Mouse (Mus musculus): ENCODE data around the gene H1f0. TPM values are rescaled to one million over a fixed set of nuclear protein-coding genes. Genes with fewer than 3 reads are reported as not detected.
A peak's percentile ranks its signal among the peaks of the same experiment; 100 is the strongest.
"Not testable (repeated sequence)": the region's sequence is repeated elsewhere in the genome, so short reads cannot be mapped to it uniquely, and the experiment has no call there.

H1f0 gene
- polyA plus RNA-seq, 1 experiment, result 123 TPM

DNA sequence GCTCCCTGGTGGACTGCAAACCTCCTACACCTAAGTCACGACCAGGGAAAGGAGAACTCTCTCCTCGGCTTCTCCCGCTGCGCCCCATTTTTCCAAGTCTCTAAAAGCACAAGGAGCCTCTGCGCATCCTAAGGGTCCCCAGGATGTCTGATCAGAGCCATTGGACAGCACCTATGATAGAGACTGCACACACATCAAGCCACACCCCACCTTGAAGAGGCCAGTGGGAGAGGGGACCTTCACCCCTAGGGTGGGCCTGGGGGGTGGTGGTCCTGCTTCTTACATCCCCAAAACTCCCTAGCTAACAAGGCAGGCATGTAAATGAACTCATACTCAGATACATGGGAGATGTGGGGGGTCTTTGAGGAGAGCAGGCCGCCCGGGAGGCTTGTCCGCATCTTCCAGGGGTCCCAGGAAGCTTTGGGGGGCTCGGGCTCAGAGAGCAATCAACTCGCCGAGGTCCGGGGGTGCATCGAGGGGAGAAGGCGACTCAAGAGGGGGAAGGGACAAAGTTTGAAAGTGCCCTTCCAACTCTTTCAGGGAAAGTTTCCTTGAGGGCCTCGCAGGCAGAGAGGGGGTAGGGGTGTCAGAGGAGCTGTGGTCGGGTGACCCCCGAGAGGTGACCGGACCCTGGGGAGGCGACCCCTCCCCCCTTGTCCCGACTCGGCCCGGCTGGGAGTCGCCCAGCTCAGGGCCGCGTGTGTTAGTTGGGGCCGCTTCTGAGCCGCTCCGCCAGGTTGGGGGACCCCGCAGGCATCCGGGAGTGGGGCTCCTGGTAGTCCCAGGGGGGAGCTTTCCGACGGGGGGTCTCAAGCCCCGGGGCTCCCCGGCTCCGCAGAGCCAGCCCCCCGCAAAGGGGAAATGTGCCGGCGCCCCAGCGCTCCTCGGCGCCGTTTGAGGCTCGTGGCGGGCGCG, 702 bp upstream of the H1f0 start:
- H3K27ac ChIP-seq (ENCODE audit: insufficient read depth, low read depth, low read length), result peak overlapping the region; percentile 89
- peak; percentile 44 for DNase-seq
- no peaks in the 10 kb centered on the region for H3K36me3 ChIP-seq (ENCODE audit: control insufficient read depth, insufficient read depth, low read length)
- peak overlapping the region; percentile 69 for H3K4me3 ChIP-seq (ENCODE audit: insufficient read depth, low read depth, low read length)
- WGBS, result 6% methylated on average over 46 of the region's 46 CpGs
- no peak for TF ChIP-seq POLR2A (IDR thresholded peaks at IDR 0.05; ENCODE audit: low read depth, low read length)
- no peak for TF ChIP-seq CTCF (conservative IDR thresholded peaks at IDR 0.05; ENCODE audit: insufficient read depth, insufficient read length, low read depth, low read length)
- no peaks in the 10 kb centered on the region for H3K27me3 ChIP-seq (replicated peaks; ENCODE audit: control insufficient read depth, insufficient read depth, low read length)
- peaks cover 18% of the 10 kb centered on the region; the same call in 1 of the 2 replicates for H3K4me1 ChIP-seq (ENCODE audit: control insufficient read depth, insufficient read depth, low read length)

DNA sequence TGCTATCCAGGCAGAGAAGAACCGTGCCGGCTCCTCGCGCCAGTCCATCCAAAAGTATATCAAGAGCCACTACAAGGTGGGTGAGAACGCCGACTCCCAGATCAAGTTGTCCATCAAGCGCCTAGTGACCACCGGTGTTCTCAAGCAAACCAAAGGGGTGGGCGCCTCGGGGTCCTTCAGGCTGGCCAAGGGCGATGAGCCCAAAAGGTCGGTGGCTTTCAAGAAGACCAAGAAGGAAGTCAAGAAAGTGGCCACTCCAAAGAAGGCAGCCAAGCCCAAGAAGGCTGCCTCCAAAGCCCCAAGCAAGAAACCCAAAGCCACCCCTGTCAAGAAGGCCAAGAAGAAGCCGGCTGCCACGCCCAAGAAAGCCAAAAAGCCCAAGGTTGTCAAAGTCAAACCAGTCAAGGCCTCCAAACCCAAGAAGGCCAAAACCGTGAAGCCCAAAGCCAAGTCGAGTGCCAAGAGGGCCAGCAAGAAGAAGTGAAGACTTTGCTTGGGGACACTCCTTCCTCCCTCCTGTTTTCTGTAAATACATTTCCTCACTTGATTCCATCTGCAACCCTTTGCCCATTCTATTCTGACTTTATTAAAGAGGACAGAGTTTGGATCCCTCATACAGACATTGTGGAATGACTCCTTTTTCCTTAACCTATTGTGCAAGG, 704 bp downstream of the H1f0 start:
- 7% methylated on average over 16 of the region's 16 CpGs for WGBS
- Histone ChIP-seq H3K4me3 (ENCODE audit: insufficient read depth, low read depth, low read length) (peak overlapping the region; percentile 69), H3K27me3 (replicated peaks; ENCODE audit: control insufficient read depth, insufficient read depth, low read length) (no peaks in the 10 kb centered on the region), H3K27ac (ENCODE audit: insufficient read depth, low read depth, low read length) (peak overlapping the region; percentile 89), H3K36me3 (ENCODE audit: control insufficient read depth, insufficient read depth, low read length) (no peaks in the 10 kb centered on the region), H3K4me1 (ENCODE audit: control insufficient read depth, insufficient read depth, low read length) (peaks cover 12% of the 10 kb centered on the region; the same call in 1 of the 2 replicates)
- TF ChIP-seq POLR2A (IDR thresholded peaks at IDR 0.05; ENCODE audit: low read depth, low read length), result no peak
- no peak for TF ChIP-seq CTCF (conservative IDR thresholded peaks at IDR 0.05; ENCODE audit: insufficient read depth, insufficient read length, low read depth, low read length)
- peak; percentile 26 for DNase-seq

DNA sequence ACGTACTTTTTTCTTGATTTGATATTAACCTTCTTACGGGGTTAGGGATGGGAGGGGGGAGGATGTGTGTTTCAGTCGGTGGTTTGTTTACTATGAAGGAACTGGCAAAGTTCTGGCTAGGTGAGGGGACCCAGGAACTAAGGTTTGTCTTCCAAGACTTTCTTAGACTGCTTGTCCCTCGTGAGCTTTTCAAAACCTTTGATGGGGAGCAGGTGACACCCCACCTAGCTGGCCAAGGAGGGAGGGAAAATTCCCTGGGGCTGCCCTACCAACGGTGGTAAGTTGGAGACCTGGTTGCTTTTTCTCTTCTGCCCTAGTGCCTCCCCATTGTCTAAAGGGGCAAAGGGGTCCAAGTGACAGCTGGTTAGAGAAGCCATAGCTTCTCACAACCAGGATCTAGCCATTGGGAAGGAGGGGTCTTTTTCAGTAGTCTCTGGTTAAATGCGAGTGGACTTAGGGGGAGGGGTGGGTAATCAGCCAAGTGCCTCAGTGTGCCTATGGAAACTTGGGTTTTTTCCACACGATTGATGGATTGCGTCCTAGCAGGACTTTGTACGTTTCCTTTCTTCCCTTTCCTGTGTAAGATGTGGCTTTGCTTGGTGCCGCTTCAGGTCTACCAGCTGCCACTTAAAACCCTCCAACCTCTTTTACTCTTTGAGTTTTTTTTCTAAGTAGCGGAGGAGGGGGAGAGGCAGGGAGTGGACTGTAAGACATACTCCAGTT, 1.4 kb downstream of the H1f0 start:
- WGBS, result 1% methylated on average over 11 of the region's 11 CpGs
- peak; percentile 47 for DNase-seq
- H3K27me3 ChIP-seq (replicated peaks; ENCODE audit: control insufficient read depth, insufficient read depth, low read length), result no peaks in the 10 kb centered on the region
- H3K4me1 ChIP-seq (ENCODE audit: control insufficient read depth, insufficient read depth, low read length), result peaks cover 12% of the 10 kb centered on the region; the same call in 1 of the 2 replicates
- no peaks in the 10 kb centered on the region for H3K36me3 ChIP-seq (ENCODE audit: control insufficient read depth, insufficient read depth, low read length)
- peak overlapping the region; percentile 51 for H3K27ac ChIP-seq (ENCODE audit: insufficient read depth, low read depth, low read length)
- H3K4me3 ChIP-seq (ENCODE audit: insufficient read depth, low read depth, low read length), result peak overlapping the region; percentile 69
- no peak for TF ChIP-seq POLR2A (IDR thresholded peaks at IDR 0.05; ENCODE audit: low read depth, low read length)
- TF ChIP-seq CTCF (conservative IDR thresholded peaks at IDR 0.05; ENCODE audit: insufficient read depth, insufficient read length, low read depth, low read length), result no peak

DNA sequence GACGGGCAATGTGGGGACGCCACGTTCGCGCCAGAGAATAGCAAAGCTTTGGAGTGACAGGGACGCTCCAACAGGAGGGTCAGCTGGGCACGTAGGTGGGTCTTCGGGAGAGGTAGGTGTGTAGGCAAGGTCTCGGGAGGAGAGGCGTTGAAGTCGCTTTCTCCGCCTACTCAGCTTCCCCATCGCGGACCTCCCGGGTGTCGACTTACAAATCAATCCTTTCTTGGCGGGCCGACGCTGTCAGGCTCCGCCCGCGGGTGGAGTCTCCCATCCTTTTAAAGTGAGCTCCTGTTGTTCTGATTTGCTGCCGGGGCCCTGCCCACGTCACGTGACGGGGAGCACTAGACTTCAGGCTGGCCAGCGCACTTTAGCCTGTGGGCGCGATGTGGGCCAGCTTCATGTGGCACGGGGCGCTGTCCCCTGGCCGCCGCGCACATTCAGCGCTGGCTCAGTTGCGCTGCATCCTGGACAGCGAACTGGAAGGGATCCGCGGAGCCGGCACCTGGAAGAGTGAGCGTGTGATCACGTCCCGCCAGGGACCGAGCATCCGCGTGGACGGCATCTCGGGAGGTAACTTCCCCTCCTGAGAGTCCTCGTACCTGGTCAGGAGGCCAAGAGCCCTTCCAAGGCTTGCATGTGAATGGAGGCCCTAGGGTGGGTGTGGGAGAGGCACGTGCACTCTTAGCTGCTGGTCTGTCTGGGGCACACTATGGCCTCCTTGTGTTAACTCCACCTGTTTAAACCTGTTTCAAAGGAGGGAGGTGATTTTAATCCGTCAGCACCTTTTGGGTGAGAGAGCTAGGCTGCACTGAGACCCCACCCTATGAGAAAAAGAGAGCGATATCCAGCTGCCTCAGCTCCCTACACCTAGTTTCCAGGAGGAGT, 2.5 kb downstream of the H1f0 start:
- peak overlapping the region; percentile 67 for H3K4me3 ChIP-seq (ENCODE audit: insufficient read depth, low read depth, low read length)
- peak; percentile 98 for DNase-seq
- no peaks in the 10 kb centered on the region for H3K27me3 ChIP-seq (replicated peaks; ENCODE audit: control insufficient read depth, insufficient read depth, low read length)
- H3K36me3 ChIP-seq (ENCODE audit: control insufficient read depth, insufficient read depth, low read length), result no peaks in the 10 kb centered on the region
- peaks cover 12% of the 10 kb centered on the region; the same call in 1 of the 2 replicates for H3K4me1 ChIP-seq (ENCODE audit: control insufficient read depth, insufficient read depth, low read length)
- TF ChIP-seq POLR2A (IDR thresholded peaks at IDR 0.05; ENCODE audit: low read depth, low read length), result peak; percentile 84
- no peak for TF ChIP-seq CTCF (conservative IDR thresholded peaks at IDR 0.05; ENCODE audit: insufficient read depth, insufficient read length, low read depth, low read length)
- WGBS, result 2% methylated on average over 52 of the region's 52 CpGs
- H3K27ac ChIP-seq (ENCODE audit: insufficient read depth, low read depth, low read length), result peak overlapping the region; percentile 60

DNA sequence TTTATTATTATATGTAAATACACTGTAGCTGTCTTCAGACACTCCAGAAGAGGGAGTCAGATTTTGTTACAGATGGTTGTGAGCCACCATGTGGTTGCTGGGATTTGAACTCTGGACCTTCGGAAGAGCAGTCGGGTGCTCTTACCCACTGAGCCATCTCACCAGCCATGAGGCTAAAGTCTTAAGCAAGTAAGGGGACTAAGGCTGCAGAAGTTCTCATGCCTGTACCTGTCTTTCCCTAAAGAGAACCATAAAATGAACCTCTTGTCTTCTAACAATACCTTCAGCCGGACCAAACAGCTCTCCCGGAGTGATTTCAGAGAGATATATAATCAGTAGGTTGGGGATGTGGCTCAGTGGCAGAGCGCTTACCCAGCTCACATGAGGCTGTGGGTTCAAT, 3.7 kb downstream of the H1f0 start:
- not testable (repeated sequence) for H3K4me3 ChIP-seq (ENCODE audit: insufficient read depth, low read depth, low read length); H3K27ac ChIP-seq (ENCODE audit: insufficient read depth, low read depth, low read length); H3K36me3 ChIP-seq (ENCODE audit: control insufficient read depth, insufficient read depth, low read length); DNase-seq; H3K27me3 ChIP-seq (replicated peaks; ENCODE audit: control insufficient read depth, insufficient read depth, low read length); H3K4me1 ChIP-seq (ENCODE audit: control insufficient read depth, insufficient read depth, low read length)
- 81% methylated on average over 5 of the region's 5 CpGs for WGBS

DNA sequence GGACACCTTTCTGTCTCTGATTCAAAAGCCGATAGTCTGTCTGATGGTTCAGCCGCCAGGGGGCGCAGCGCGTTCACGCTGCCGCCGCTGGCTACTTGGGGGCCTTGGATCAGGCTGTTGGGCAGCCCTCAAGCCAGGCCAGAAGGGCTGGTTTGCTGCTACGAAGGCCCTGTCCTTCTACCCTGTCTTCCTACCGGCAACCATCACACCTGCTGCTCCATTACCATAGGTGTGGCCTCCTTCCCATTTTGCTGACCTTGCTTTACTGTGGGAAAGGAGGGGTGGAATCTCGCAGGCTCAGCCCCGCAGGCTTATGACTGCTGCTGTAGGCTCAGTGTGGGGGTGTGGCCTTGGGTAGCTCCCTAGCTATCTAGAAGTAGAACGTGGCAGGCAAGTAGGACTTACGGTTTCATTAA, 9.7 kb downstream of the H1f0 start:
- 7% methylated on average over 14 of the region's 14 CpGs for WGBS
- no peak overlapping the region for H3K27ac ChIP-seq (ENCODE audit: insufficient read depth, low read depth, low read length)
- DNase-seq, result peak; percentile 77

More for the DNA sequence above, 9.7 kb downstream of the H1f0 start:
- H3K4me3 ChIP-seq (ENCODE audit: insufficient read depth, low read depth, low read length), result no peak overlapping the region
- no peaks in the 10 kb centered on the region for H3K36me3 ChIP-seq (ENCODE audit: control insufficient read depth, insufficient read depth, low read length)
- H3K27me3 ChIP-seq (replicated peaks; ENCODE audit: control insufficient read depth, insufficient read depth, low read length), result no peaks in the 10 kb centered on the region
- peaks cover 7% of the 10 kb centered on the region; the same call in 1 of the 2 replicates for H3K4me1 ChIP-seq (ENCODE audit: control insufficient read depth, insufficient read depth, low read length)
- TF ChIP-seq POLR2A (IDR thresholded peaks at IDR 0.05; ENCODE audit: low read depth, low read length) (no peak), CTCF (conservative IDR thresholded peaks at IDR 0.05; ENCODE audit: insufficient read depth, insufficient read length, low read depth, low read length) (peak; percentile 75)

All from kidney, adult 2 months (tissue).